Mouse (Mus musculus) embryo, embryonic 11.5 days (tissue): Measurements from ENCODE around the gene Alg5.

Experiments used
- DNase-seq: peaks from one replicate; pipeline ENCODE4 v3.0.0-alpha.2; 2012; ENCODE audit warnings: low read depth, low spot score

Alg5 gene

GRCm38 (mm10) chr3:54791822-54792677, 56.7 kb downstream of the Alg5 start:
- no peak for DNase-seq

GRCm38 (mm10) chr3:54793762-54794161, 58.4 kb downstream of the Alg5 start:
- no peak for DNase-seq

- no peak for DNase-seq
Observed at GRCm38 (mm10) chr3:54795379-54795778, 60.0 kb downstream of the Alg5 start.

GRCm38 (mm10) chr3:54795806-54796205, 60.5 kb downstream of the Alg5 start:
- no peak for DNase-seq

- DNase-seq: no peak
Observed at GRCm38 (mm10) chr3:54797211-54797610, 61.9 kb downstream of the Alg5 start.
